Mouse (Mus musculus) embryo, embryonic 10 days (tissue): ENCODE data around the gene Mrpl9.

Source experiments
- DNase-seq: peaks from one replicate; pipeline ENCODE4 v3.0.0-alpha.2; 2015; ENCODE audit warnings: low spot score

The Mrpl9 gene

DNA sequence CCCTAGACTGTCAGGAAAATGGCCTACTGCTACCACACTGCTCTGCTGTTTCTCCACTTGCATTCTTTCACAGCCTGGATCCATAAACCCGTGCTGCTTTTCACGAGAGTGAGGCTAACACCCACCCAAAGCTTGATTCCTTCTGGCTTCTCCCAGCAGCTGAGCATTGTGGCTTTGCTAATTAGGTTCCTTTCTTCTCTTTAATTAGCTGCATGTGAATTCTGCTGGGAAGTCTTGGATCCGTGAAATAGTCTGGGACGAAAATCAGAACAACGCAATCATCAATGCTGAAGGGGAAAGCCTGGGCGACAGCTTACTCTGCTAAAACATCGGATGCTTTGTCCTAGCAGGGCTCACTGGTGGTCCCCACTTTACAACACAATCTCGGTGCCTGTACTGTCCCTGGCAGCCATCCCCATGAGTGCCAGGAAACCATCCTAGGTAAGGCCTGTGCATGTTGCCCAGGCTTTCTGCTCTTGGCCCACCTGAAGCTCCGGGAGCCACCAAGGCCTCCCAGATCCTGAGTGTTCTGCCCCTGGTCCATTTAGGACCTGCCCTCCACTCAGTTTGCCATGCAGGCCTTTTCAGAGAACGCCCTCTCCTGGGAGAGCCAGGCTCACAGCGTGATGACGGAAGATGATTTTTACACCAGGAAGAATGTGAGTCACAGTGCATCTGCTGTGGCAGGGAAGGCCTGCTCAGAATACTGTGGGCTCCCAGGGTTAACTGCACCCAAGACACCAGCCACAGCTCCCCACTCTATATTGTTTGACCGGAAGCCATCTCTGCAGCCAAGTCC is 22.7 kb downstream of the Mrpl9 start:
- no peak for DNase-seq

DNA sequence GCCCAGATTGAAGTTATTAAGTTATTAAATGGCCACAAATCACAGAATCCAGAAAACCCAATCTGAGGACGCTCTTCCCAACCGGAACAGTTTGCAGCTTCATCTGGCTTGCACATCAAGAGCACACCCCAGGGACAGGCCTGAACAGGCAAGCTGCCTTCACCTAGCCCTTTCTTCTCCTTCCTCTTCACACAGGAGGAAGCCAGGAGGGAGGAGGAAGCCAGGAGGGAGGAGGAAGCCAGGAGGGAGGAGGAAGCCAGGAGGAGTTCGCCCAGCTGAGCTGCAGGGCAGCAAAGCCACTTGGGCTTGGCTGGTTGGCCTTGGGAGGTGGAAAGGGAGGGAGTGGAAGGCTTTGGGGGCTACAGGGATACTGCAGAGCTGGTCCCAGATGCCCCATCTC is 25.8 kb downstream of the Mrpl9 start:
- DNase-seq: no peak

- peak; percentile 81 for DNase-seq
Measured at GRCm38 (mm10) chr3:94472447-94473114, 29.5 kb downstream of the Mrpl9 start.

GRCm38 (mm10) chr3:94473115-94473505 is 30.0 kb downstream of the Mrpl9 start:
- DNase-seq: no peak

- no peak for DNase-seq
Measured at GRCm38 (mm10) chr3:94473567-94474232, 30.6 kb downstream of the Mrpl9 start.

- DNase-seq: peak; percentile 39
Measured at GRCm38 (mm10) chr3:94476301-94477035, 33.4 kb downstream of the Mrpl9 start.

- DNase-seq: no peak
Measured at GRCm38 (mm10) chr3:94477444-94477843, 34.3 kb downstream of the Mrpl9 start.

- peak; percentile 49 for DNase-seq
Measured at GRCm38 (mm10) chr3:94477981-94478422, 34.9 kb downstream of the Mrpl9 start, which contains the start of gene Celf3. Gene Celf3 (plus strand): TSS chr3:94478295.

GRCm38 (mm10) chr3:94478591-94479169 is 35.6 kb downstream of the Mrpl9 start:
- DNase-seq: no peak

- DNase-seq: peak; percentile 61
Measured at GRCm38 (mm10) chr3:94479564-94479963, 36.4 kb downstream of the Mrpl9 start.

DNA sequence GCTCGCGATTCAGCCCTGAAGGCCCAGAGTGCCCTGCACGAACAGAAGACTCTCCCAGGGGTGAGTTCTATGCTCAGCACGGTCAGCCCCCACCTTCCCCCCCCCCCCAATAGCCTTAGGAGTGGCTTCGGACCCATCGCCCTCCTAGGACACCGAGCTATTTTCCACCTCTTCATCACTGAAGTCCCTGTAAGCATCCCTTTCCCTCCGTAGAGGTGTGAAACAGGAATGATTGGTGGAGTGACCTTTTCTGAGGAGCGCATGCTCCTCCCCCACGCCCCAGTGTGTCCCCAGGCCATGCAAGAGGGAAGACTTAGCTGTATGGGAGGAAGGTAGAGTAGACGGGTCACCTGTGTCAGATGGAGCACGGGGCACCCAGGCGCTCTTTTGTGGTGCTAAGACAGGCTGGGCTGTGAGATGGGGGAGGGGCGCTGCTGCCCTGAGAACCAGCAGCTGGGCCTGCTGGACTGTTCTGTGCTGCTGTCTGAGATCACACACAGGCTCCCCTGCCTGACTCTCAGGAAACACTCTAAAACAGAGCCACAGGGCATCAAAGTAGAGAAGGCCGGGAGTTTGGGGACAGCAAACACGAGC is 37.3 kb downstream of the Mrpl9 start, which contains the start of gene Riiad1:
Riiad1 (minus strand) TSS at position 51 of the 594 bp plus-strand sequence.
- peak; percentile 29 for DNase-seq

DNA sequence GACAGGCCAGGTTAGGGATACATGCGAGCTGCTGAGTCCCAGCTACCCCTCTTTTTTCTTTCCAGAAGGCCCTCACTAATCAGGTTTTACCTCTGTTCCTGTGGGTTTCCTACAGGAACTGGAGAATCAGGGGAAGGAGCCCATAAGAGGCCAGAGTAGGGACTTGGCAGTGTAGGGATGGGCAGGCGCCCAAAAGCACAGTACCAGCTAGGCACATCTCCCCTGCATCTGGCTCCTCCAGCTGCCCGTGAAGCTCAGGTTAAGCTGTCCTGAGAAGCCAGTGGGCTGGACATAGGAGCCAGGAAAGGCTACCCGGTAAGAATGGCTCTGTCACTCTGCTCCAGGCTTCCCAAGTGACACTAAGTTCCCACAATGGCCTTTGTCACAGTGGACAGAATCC is 38.3 kb downstream of the Mrpl9 start:
- DNase-seq: no peak

DNA sequence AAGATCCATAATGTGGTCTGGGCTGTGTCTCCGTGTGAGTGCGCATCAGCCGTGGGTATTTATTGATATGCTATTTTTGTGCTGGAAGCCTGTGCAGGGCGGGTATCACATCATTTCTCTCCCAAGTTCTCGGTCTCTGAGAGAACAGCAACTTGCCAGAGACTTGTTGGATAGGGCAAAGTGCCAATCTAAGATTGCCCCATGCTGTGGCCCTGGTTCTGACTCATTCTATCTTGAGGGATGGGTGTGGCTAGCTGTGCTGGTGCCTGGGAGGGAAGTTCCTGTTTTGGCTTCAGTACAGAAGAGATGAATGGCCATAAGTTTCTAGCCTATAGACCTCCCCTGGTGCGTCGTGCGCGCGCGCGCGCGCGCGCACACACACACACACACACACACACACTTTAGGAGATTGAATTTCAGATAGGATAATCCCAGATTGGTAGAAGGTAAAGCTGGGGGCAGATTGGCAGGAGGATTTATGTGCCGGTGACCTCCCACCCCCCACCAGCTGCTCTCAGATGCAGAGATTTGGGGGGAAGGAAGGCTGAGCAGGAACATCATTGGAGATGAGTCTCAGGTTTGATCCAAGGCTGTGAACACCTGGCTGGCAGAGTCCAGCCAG is 39.8 kb downstream of the Mrpl9 start:
- no peak for DNase-seq

DNA sequence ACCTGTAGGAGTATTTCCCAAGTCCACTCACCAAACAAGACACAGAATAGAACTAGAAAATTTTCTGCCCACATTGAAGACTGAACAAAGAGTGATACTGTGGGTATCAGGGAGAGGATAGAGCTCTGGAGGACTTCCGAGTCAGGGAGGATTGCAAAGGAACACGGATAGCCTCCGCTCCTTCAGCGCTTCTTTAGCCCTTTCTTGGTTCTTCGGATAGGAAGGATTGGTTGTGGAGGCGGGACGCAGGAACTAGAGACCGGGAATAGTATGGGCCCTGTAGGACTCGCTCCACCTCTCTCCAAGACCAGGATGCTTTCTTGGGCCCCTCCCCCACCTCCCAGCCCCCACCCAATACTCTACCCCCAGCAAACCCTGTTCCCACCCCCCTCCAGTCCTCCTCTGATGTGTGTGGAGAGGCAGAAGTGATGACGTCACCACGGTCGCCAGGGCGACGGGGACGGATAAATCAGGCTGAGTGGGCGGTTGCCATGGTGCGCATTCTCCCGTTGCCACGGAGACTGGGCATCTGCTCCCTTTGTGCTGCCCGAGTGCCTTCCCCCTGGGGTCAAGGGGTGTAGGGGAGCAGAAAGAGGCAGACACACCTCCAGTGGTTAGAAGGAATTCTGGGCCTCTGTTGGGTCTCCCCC is 40.8 kb downstream of the Mrpl9 start:
- peak; percentile 96 for DNase-seq

DNA sequence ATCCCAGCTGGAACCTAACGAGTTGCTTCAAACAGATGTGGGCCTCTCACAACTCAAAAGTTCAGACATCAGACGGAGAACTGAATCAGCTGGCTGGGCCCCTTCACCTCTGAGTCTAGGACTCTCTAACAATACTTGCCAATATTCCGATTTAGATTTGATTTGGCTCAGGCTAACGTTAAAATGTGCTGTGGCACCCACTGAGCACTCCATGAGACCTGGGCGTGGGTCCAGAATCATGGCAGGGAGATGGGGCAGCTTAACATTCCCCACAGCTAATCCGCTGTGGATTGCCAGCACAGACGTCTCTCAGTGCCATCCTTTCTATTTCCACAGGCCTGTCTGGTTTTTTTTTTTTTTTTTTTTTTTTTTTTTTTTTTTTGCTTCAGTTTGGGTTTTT is 42.8 kb downstream of the Mrpl9 start:
- DNase-seq: no peak

- DNase-seq: no peak
Measured at GRCm38 (mm10) chr3:94487581-94487980, 44.5 kb downstream of the Mrpl9 start.

DNA sequence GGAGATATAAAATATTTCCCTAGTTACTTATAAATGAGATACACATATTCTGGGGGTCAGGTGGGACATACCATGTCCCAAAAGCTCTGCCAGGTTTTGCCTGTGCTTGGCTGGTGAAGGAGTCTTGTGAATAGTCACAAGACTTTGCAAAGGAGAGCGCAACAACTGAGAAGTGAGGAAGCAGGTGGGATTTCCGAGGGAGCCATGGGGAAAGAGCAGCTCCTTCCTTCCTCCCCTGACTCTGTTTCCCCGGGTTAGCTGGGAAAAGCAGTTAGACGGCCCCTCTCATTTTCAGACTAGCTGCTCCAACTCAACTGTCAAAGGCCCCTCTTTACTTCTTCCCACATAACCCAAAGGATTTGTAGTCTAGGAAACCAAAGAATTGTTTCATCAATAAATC is 54.0 kb downstream of the Mrpl9 start:
- no peak for DNase-seq
